Mouse (Mus musculus) monocyte, adult 5-6 weeks (primary cell): ENCODE data around the gene Fhad1. TPM values are rescaled to one million over a fixed set of nuclear protein-coding genes. Genes with fewer than 3 reads are reported as not detected.

Experiments used
- ATAC-seq: fragments of 153-309, 156-312 bp; replicated peaks from 2 replicates; pipeline ENCODE4 v1.8.0; 2017; ENCODE audit warnings: mild to moderate bottlenecking; ENCODE audit not compliant: low TSS enrichment, insufficient number of reproducible peaks, severe bottlenecking, poor library complexity, low FRiP score
- total RNA-seq: library from RNA; stranded (forward); fragments of 200-1000, 200-491, 200-594 nt; gene quantifications from 3 replicates; pipeline ENCODE4 v1.2.3, GENCODE M21; 2017

Gene Fhad1
- total RNA-seq, 1 experiment from 2014 or later, result 0.38 TPM

DNA sequence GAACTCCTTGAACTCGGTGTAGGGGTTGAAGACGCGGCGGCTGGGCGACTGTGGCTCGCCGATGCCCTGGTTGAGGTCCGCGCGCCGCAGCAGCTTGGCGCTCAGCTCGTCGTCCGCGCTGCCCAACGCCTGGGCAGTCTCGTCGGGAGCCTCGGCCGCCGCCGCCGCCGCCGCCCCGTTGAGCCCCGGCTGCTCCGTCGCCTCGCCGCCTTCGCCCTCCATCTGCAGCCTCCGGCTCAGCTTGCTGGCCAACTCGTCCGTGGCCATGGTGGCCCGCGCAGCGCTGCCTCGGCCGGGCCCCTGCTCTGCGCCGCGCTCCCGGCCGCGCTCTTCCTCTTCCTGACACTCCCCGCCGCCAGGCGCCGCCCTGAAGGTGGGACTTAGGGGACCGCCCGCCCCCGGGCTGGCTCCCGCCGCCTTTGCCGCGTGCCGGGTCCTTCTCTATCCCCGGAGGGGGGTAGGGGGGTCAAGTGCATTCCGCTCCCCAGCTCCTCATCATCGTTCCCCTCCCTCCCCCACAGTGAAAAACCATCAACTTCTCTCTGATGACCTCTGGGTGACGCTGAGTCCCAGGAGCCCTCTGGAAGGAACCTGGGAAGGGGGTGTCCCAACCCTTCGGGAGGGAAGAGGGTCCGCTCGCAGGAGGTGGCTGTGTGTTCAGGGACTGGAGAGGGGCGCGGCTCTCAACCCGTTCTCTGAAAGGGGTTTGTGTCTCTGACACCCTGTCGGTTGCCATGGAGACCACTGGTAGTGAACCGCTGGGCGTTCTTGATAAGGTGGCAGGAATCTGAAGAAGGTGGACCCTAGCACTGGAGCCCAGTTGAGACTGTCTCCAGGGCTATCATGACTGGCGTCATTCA, 140.1 kb downstream of the Fhad1 start, which contains the start of gene Efhd2:
Efhd2 (minus strand) TSS at position 320 of the 860 bp plus-strand sequence.
- ATAC-seq, result peak; percentile 43; the same call in 1 of the 2 replicates

DNA sequence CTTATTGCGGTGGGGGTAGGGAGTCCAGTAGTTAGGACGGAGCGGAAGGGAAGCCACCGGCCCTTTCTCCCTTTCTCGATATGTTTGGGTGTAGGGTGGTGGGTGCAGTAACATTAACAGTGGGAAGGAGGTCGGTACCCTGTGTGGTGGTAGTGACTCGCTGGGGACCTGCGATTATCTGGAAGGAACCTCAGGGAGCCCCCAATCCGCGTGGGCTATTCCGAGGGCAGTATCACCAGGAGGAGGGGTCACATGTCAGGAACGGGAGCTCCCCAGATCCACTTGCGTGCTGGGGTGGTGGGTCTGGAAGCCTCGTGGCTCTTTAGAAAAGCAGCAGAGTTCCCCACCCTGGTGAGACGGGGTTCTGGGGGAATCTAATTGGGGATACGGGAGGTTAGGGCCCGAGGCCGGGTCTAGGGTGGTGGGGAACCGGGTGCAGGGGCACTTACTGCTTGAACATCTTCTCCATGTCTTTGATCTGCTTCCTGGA, 140.7 kb downstream of the Fhad1 start:
- ATAC-seq, result no peak

DNA sequence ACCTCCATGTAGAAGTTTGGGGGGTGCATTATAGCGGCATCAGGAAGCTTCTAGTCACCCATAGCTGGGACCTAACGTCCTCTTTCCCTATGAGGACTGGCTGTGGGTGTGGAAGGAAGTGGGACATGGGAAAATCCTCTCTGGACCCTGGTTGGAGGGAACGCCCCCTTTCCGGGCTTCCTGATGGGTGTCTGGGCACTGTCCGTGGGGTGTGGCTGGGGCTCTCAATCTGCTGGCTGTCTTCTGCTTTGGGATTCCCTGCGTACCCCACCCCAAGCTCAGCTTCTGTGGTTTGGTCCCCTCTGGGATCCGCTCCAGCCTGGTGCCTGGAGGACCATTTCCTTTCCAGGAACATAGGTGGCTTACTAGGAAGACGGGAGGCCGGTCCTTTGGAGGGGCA, 141.9 kb downstream of the Fhad1 start:
- no peak for ATAC-seq

DNA sequence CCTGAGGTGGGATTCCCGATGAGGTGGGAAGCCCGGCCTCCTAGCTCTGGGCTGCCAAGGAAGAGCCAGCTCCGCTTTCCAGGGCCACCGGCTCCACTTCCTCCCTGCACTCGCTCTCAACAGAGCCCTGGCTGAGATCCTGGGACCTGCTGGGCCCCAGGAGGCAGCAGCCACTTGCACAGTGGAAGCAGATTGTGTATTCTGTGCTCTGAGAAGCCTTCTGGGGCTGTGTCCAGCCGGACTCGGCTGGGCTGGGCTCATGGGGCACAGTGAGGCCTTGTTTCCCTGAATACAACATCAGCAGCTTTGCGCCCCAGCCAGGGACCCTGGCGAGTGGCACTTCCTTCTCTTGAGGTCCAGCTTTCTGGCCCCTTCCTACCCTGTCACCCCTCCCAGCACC, 143.0 kb downstream of the Fhad1 start:
- ATAC-seq, result no peak

DNA sequence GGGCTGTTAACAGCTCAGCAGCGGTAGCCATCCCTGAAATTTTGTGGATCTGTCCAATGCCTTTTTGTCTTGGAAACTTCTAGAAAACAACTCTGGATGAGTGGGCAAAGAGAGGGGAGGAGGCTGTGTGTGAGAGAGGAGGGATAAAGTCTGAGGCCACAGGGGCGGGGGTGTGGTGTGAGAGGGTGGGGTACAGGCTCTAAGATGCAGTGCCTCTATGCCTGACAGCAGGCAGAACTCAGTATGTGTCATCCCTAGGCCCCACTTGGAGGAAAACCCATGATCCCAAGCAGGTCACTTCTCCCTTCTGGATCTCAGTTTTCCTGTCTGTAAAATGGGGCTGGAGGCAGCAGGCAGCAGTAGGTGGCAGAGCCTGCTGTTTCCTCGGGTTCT, 143.6 kb downstream of the Fhad1 start:
- ATAC-seq, result 0 out of 2 replicates have a peak, but pooled peaks have one; percentile 14

DNA sequence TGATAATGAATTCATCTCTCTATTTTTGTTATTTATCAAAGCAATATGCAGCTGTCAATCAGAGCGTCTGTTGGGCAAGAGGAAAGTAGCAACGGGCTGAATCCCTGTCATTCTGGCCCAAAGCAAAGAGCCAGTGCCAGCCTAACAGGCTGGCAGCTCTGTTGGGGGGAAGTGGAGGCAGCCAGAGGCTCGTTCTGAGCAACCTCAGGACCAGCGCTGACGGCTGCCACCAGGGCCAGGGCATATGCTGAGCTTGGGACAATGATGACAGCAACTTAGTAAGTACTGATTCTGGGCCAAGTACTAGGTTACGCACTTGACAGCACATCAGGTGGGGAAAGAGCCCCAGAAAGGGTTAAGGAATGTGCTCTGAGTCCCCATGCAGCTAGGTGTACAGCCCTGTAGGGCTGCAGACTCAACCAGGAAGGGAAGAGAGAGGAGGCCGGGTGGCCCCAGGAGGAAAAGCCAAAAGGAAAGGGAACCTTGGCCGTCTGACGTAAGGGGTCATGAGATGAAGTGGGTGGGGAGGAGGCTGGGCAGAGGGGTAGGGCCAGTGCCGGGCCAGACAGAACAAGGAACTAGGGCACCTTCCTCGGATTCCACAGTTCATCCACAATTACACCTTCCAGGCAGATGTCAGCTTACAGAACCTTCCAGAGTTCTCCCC, 144.1 kb downstream of the Fhad1 start:
- ATAC-seq, result peak; percentile 70

DNA sequence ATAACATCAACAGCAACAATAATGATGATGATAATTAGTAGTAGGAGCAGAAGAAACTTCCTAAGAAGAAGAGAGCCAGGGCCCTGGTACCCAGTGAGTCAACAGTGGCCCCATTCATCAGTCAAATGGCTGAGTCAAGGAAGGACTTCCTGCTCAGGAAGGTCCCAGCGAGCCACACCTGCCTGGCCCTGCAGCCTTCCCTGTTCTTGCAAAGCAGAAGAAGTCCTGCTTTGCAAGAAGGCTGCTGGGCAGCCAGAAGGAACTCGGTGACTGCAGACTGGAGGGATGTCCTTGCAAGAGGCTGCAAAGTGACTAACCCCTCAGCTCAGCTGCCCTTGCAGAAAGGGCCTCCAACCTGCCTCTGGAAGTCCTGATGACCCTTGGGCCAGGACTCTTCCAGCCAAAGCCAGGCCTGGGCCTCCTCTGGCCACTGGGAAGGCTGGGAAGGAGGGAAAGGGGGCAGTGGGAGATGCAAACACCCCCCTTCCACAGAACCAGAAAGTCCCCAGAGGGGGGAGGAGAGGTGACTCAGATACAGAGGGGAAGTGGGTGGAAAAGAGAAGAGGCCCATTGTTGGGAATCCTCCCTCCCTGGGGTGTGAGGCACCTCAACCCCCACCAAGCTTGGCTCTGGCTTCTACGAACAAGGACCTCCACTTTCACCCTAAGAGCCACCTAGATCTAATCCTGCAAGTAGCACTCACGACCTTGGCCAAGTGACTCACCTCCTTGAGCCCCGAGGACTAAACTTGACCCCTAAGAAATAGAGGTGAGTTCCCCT, 145.3 kb downstream of the Fhad1 start:
- ATAC-seq, result peak; percentile 32

DNA sequence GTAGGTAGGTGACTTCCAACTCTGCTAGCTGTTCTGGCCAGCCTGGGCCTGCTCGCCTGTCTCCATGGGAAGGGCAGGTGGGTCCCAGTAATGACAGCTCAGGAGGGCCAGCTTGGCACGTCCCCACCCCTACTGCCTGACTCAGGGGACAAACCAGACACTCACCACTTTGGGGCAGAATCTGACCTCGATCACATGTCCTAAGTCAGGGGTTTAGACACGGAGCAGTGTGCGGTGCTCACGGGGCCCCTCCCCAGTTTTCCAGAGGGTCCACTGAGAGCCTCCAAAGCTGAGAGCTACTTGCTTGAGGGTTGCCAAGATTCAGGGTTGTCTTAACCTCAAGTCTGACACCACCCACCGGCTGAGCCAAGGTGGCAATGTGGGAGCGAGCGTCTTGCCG, 146.8 kb downstream of the Fhad1 start:
- ATAC-seq, result no peak

DNA sequence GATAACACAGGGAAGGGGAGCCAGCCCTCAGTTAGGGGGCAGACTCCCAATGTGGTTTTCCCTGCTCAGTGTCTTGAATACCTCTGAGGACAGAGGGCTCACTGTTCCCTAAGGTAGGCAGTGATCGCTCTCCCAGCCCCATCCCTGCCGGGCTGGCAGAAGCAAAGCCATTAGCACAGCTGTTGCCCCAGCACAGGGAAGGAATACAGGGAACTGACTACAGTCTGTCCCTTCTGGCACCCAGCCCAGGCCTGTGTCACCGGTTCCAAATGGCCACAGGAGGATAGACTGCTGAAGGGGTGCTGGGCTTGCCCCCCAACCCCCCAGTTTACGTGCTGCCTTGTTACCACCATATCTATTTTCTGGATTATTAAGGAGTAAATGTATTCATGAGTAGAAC, 147.4 kb downstream of the Fhad1 start:
- no peak for ATAC-seq

DNA sequence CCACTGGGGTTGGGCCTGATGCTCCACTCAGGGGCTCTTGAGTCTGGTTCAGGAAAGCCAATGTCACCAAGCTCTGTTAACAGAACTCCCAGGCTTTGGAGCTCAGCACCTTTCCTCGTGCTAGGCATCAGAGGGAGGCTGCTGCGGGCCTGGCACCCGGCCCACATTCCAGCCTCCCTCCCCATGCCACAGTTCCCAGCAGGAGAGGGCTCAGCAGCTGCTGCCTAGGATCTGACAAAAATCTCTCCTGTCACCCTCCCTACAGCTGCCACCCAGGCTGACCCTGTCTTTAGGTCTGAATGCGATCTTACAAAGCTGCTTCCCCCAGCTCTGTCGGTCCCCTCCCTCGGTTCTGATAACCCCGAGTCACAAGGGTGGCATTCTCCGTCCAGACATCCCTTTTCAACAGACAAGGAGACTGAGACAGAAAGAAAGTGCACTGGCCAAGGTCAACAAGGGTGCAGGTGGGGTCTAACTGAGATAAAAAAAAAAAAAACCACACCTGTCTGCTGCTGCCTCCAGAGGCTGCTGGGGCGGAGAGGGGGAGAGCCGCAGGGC, 147.9 kb downstream of the Fhad1 start:
- ATAC-seq, result no peak

DNA sequence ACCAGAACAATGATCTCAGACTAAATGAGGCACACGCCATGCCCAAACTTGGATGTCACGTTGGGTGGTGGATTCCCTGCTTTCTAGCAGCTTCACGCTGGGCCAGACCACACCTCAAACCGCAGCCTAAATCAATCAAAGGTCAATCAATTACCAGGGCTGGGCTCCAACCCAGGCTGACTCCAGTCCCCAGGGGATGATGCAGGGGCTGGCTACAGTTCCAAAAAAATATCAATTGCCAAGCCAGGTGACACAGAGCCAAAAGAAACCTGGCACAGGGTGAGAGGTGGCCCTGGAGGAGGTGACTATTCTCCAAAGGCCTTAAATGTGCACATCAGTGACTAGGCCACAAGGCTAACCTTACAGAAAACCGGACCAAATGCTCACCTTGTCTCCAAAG, 149.3 kb downstream of the Fhad1 start:
- ATAC-seq, result no peak

DNA sequence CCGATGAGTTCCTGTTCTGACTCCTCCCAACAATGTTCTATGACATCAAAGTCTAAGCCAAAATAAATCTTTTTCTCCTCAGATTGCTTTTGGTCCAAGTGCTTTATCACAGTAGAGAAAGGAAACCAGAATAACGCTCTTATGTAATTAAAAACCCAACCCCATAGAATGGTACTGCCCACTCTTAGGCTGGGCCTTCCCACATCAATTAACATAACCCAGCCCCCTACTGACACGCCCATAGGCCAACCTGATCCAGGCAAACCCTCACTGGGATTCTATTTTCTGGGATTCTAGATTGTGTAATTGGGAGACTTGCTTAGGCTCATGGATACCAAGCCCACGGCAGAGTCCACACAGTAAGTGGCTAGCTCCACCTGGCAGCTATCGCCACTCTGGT, 149.9 kb downstream of the Fhad1 start:
- ATAC-seq, result no peak

DNA sequence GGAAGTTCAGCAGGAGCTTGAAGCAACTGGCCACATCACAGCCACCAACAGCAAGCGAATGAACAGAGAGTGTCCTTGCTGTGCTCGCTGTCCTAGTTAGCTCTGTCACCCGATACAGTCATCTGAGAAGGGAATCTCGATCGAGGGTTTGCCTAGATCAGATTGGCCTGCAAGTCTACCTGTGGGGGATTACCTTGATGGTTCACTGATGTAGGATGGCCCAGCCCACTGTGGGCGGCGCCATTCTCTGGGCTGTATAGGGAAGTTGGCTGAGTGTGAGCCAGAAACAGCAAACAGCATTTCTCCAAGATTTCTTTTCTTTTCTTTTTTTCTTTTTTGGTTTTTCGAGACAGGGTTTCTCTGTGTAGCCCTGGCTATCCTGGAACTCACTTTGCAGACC, 150.4 kb downstream of the Fhad1 start:
- no peak for ATAC-seq

DNA sequence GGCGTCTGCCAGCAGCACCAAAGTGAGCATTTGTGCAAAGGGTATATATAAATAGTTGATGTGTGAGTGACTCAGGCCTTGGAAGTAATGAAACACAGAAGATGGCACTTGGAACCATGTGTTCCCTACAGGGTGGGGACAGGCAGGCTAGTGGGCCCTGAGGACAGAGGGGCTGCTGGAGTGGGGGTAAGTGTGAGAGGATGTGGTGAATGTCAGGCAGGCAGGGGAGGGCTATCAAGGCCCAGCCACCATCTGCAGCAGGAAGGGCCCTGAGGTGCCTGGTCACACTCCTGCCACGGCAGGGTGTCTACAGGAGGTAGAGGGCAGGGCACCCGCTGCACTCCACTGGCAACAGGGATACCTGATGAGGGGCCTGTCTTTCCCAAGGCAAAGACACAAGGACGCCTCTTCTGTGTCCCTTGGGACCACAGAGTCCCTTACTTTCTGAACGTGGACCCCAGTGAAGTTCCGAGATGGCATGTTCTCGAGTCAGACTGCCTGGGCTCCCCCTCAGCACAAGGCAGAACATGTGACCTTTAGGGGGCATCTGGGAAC, 151.1 kb downstream of the Fhad1 start:
- no peak for ATAC-seq

DNA sequence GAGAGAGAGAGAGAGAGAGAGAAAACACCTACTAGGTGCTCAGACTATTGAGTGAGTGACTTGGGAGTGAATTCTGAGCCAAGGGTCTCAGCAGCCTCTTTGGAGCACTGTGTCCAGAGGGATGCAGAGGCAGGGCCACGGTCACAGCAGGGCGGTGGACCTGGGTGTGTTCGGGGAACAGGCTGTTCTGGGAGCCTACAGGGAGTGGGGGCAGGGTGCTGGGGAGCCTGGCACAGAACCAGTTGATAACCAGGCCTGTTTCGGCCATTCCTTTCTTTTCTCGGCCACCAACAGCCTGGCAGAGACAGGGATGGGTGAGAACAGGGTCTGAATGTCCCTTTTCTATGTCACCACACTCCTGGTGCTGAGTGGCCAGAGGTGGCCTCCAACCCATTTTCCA, 152.0 kb downstream of the Fhad1 start:
- no peak for ATAC-seq

DNA sequence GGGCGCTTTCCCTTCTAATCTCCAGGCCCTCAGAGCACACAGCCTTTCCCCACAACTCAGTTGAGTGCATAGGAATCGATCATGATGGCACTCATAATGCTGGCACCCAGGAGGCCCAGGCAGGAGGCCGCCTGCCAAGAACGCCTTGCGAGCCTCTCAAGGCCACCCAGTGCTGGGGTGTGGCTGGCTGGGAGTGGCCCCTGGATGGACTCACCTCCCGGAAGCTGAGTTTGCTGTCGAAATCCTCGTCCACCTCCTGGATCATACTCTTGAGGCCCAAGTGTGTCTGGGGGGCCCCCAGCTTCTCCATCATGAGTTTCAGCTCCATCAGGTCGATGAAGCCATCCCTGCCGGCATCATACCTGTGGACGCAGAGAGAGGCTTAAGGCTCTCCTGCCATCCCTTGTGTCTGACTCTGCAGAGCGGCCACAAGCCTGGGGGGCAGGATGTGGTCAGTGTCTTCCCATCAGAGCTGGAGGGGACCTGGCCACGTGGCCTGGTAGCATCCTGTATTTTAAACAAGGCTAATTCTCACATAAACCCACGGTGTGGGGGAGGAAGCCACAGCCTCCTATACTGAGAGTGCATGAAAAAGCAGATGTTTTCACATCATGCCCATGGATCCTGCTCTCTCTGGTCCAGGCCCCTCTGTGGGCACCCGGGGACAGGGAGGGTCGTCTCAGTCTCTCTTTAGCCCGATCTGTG, 153.1 kb downstream of the Fhad1 start:
- 0 out of 2 replicates have a peak, but pooled peaks have one; percentile 23 for ATAC-seq

DNA sequence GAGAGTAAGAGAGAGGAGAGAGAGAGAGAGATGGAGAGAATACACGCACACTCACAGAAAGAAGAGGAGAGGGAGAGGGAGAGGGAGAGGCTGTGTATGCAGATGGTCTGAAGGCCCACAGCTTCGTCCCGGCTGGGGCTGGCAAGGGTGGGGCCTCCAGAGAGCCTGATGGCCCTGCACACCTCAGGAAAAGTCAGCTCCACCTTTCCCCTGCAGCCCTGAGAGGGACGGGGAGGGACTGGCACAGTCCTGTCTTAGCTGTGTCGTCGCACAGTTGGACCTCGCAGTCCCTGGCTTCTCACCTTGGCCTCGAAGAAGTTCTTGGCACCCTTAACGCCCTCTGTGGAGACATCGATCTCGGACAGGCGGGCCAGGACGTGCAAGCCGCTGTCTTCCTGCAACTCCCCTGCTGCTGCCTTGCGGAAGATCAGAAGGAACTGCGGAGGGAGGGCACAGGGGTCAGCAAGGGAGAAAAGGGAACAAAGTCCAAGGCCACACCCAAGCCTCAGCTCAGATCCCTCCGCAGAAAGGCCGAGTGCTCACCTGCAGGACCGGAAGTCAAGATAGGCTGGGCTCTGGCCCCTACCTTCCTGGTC, 154.5 kb downstream of the Fhad1 start:
- peak; percentile 40 for ATAC-seq

DNA sequence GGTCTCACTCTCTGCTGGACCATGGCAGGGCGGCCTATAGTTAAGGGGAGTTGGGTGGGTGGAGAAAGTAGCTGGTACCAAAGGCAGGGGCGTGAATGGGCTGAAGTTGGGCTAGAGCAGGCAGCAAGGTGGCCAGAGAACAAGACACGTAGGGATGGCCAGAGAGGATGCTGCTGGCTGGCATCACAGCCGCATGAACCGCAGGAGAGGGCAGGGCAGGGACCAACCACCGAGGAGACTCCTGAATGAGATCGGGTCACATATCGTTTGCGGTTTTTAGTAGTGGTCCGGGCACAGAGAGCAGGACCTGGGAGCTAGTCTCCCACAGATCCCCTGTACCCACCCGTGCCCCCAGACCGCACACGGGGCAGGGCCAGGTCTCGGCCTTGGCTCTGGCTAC, 155.5 kb downstream of the Fhad1 start:
- ATAC-seq, result no peak
